Mouse (Mus musculus): ENCODE measurements around the gene Fam92b.

DNA sequence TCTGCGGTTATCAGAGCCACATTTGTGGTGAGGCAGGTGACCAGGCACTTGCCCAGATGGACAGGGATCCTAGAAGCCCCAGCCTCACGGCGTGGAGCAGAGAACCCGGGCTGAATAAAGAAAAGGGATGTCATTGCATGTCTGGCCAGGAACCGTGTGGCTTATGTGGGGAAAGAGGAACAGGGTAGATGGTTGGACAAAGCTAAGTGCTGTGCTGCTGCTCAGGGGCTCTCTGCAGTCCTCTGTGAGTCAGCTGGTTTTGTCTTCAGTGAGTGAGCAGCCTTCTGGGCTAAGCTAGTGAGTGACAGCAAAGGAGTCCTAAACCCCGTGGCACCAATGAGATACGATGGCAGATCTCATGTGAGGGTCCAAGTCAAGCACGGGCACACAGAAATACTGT lies 46.1 kb downstream of the Fam92b start:
- TF ChIP-seq CTCF (IDR thresholded peaks at IDR 0.05) (no peak), POLR2A (IDR thresholded peaks at IDR 0.05; ENCODE audit: insufficient read depth, low read depth, low read length) (no peak), EP300 (IDR thresholded peaks at IDR 0.05; ENCODE audit: insufficient read depth, low read depth, low read length) (no peak)

Data from heart, adult 2 months (tissue).